Mouse (Mus musculus) myocyte (in vitro differentiated cells): Measurements from ENCODE around the gene Rarres2. TPM values are rescaled to one million over a fixed set of nuclear protein-coding genes. Genes with fewer than 3 reads are reported as not detected.

Experiments used
- H3K27me3 ChIP-seq: one replicate; pipeline ENCODE4 v1.6.1; 2011; ENCODE audit not compliant: control insufficient read depth, insufficient read depth, insufficient read length
- H3K36me3 ChIP-seq: one replicate; pipeline ENCODE4 v1.6.1; 2011; ENCODE audit not compliant: control insufficient read depth, insufficient read depth
- H3K4me2 ChIP-seq: one replicate; pipeline ENCODE4 v1.6.1; 2011; ENCODE audit warnings: low read depth, control low read depth
- H3K4me3 ChIP-seq: one replicate; pipeline ENCODE4 v1.5.1; 2011; ENCODE audit warnings: mild to moderate bottlenecking, control low read depth, moderate library complexity
- H3K79me2 ChIP-seq: one replicate; pipeline ENCODE4 v1.6.1; 2011; ENCODE audit not compliant: control insufficient read depth, insufficient read depth
- H3ac ChIP-seq: one replicate; pipeline ENCODE4 v1.6.1; 2011; ENCODE audit not compliant: control insufficient read depth, insufficient read length
- CEBPB ChIP-seq: IDR thresholded peaks from 2 replicates; pipeline ENCODE4 v1.6.1; 2011; ENCODE audit warnings: mild to moderate bottlenecking, moderate library complexity; ENCODE audit not compliant: poor library complexity, insufficient read depth, severe bottlenecking
- E2F4 ChIP-seq: IDR thresholded peaks from one replicate; pipeline ENCODE4 v1.6.1; 2011; ENCODE audit warnings: mild to moderate bottlenecking, control low read depth, moderate library complexity; ENCODE audit not compliant: insufficient read depth
- MAX ChIP-seq: IDR thresholded peaks from one replicate; pipeline ENCODE4 v1.6.1; 2011; ENCODE audit warnings: low read depth, mild to moderate bottlenecking, control low read depth
- MYOD1 ChIP-seq, 3 experiments: IDR thresholded peaks; one replicate each; pipeline ENCODE4 v1.6.1; 2011; ENCODE audit warnings: control low read depth in 2 of 3, low read depth in 2 of 3, mild to moderate bottlenecking in 2 of 3, moderate library complexity in 1 of 3; ENCODE audit not compliant: insufficient read length in 2 of 3, control insufficient read depth in 1 of 3
- MYOG ChIP-seq, 3 experiments: IDR thresholded peaks; one replicate each; pipeline ENCODE4 v1.6.1; 2011; ENCODE audit warnings: control low read depth in 2 of 3, low read depth in 2 of 3, mild to moderate bottlenecking in 2 of 3; ENCODE audit not compliant: insufficient read length in 2 of 3, control insufficient read depth in 1 of 3, insufficient read depth in 1 of 3
- POLR2A ChIP-seq: IDR thresholded peaks from one replicate; pipeline ENCODE4 v1.6.1; 2011; ENCODE audit warnings: low read depth, mild to moderate bottlenecking, control low read depth, moderate library complexity; ENCODE audit not compliant: insufficient read length
- POLR2AphosphoS2 ChIP-seq: IDR thresholded peaks from one replicate; pipeline ENCODE4 v1.6.1; 2011; ENCODE audit warnings: low read depth, control low read depth; ENCODE audit not compliant: insufficient read length
- REST ChIP-seq: IDR thresholded peaks from one replicate; pipeline ENCODE4 v1.6.1; 2011; ENCODE audit warnings: mild to moderate bottlenecking, control low read depth, moderate library complexity; ENCODE audit not compliant: insufficient read depth, insufficient read length
- SRF ChIP-seq: IDR thresholded peaks from one replicate; pipeline ENCODE4 v1.6.1; 2011; ENCODE audit warnings: low read depth; ENCODE audit not compliant: control insufficient read depth, insufficient read length
- TCF12 ChIP-seq: IDR thresholded peaks from one replicate; pipeline ENCODE4 v1.6.1; 2011; ENCODE audit warnings: mild to moderate bottlenecking, control low read depth; ENCODE audit not compliant: poor library complexity, insufficient read depth, severe bottlenecking
- TCF3 ChIP-seq: IDR thresholded peaks from one replicate; pipeline ENCODE4 v1.6.1; 2011; ENCODE audit warnings: low read depth, control low read depth; ENCODE audit not compliant: insufficient read length
- USF1 ChIP-seq: IDR thresholded peaks from one replicate; pipeline ENCODE4 v1.6.1; 2011; ENCODE audit warnings: low read depth, mild to moderate bottlenecking, control low read depth, moderate library complexity
- polyA plus RNA-seq: library from polyadenylated mRNA; unstranded; fragments of >200 nt; fragmentation: generic; extraction: Trizol; gene quantifications from one replicate; pipeline ENCODE4 v1.2.1, GENCODE M21; 2012; ENCODE audit warnings: missing spikeins

The Rarres2 gene
- polyA plus RNA-seq, 1 experiment: 0.17 TPM

GRCm38 (mm10) chr6:48596545-48597232 is 24.1 kb upstream of the Rarres2 start:
- peaks cover 9% of the 10 kb centered on the region for H3K36me3 ChIP-seq

GRCm38 (mm10) chr6:48595278-48595677 is 22.7 kb upstream of the Rarres2 start:
- H3K79me2 ChIP-seq: peaks cover 21% of the 10 kb centered on the region
- no peak for TF ChIP-seq USF1
- peak in 1 of 3 experiments; percentile 29 for TF ChIP-seq MYOD1 (IDR thresholded peaks at IDR 0.05; ENCODE audit: control insufficient read depth in 1 of 3, insufficient read length in 2 of 3, low read depth in 2 of 3)
- H3ac ChIP-seq: no peak overlapping the region
- H3K27me3 ChIP-seq: no peaks in the 10 kb centered on the region
- H3K36me3 ChIP-seq: peaks cover 9% of the 10 kb centered on the region
- peak overlapping the region; percentile 61 for H3K4me3 ChIP-seq
- H3K4me2 ChIP-seq: peak overlapping the region; percentile 81

More at GRCm38 (mm10) chr6:48596545-48597232, 24.1 kb upstream of the Rarres2 start:
- Histone ChIP-seq H3K4me2 (no peak overlapping the region), H3K4me3 (no peak overlapping the region), H3ac (no peak overlapping the region), H3K79me2 (peaks cover 21% of the 10 kb centered on the region), H3K27me3 (no peaks in the 10 kb centered on the region)
- TF ChIP-seq POLR2AphosphoS2 (no peak), MAX (no peak), TCF3 (no peak), USF1 (no peak), MYOD1 (IDR thresholded peaks at IDR 0.05; ENCODE audit: control insufficient read depth in 1 of 3, insufficient read length in 2 of 3, low read depth in 2 of 3) (no peak), REST (no peak), SRF (no peak), TCF12 (no peak), E2F4 (no peak), CEBPB (no peak), POLR2A (no peak), MYOG (IDR thresholded peaks at IDR 0.05; ENCODE audit: control insufficient read depth in 1 of 3, insufficient read depth in 1 of 3, insufficient read length in 2 of 3, low read depth in 2 of 3) (no peak)

- peaks cover 9% of the 10 kb centered on the region for H3K36me3 ChIP-seq
- peak overlapping the region; percentile 69 for H3ac ChIP-seq
- TF ChIP-seq CEBPB (no peak), MYOD1 (IDR thresholded peaks at IDR 0.05; ENCODE audit: control insufficient read depth in 1 of 3, insufficient read length in 2 of 3, low read depth in 2 of 3) (peak in 2 of 3 experiments; percentile 16 to 58), TCF3 (no peak), MYOG (IDR thresholded peaks at IDR 0.05; ENCODE audit: control insufficient read depth in 1 of 3, insufficient read depth in 1 of 3, insufficient read length in 2 of 3, low read depth in 2 of 3) (peak in 2 of 3 experiments; percentile 35 to 38), POLR2AphosphoS2 (no peak), USF1 (no peak)
- peak overlapping the region; percentile 61 for H3K4me3 ChIP-seq
- H3K27me3 ChIP-seq: no peaks in the 10 kb centered on the region
- H3K4me2 ChIP-seq: peak overlapping the region; percentile 81
- H3K79me2 ChIP-seq: peaks cover 21% of the 10 kb centered on the region
These were observed 21.6 kb upstream of the Rarres2 start for GRCm38 (mm10) chr6:48594043-48594738.

- Histone ChIP-seq H3K4me2 (peak within 1 kb of the TSS; percentile 81), H3K27me3 (no peaks in the 10 kb centered on the region), H3K79me2 (peaks cover 18% of the 10 kb centered on the region), H3ac (peak within 1 kb of the TSS; percentile 69), H3K4me3 (peak within 1 kb of the TSS; percentile 61), H3K36me3 (peaks cover 9% of the 10 kb centered on the region)
- TF ChIP-seq TCF3: peak; percentile 64
- peak; percentile 26 to 96 (median 94) for TF ChIP-seq MYOG (IDR thresholded peaks at IDR 0.05; ENCODE audit: control insufficient read depth in 1 of 3, insufficient read depth in 1 of 3, insufficient read length in 2 of 3, low read depth in 2 of 3)
- TF ChIP-seq MYOD1 (IDR thresholded peaks at IDR 0.05; ENCODE audit: control insufficient read depth in 1 of 3, insufficient read length in 2 of 3, low read depth in 2 of 3): peak in 2 of 3 experiments; percentile 96 to 97
- no peak for TF ChIP-seq SRF
- peak; percentile 71 for TF ChIP-seq USF1
- TF ChIP-seq POLR2AphosphoS2: peak; percentile 57
- peak; percentile 79 for TF ChIP-seq POLR2A
- TF ChIP-seq TCF12: peak; percentile 52
- TF ChIP-seq MAX: no peak
These were observed 20.8 kb upstream of the Rarres2 start, which contains the start of the genes Repin1 and Gm44965 for GRCm38 (mm10) chr6:48593158-48594042. TSS of gene Repin1 (plus strand) at chr6:48593883. TSS of gene Gm44965 (plus strand) at chr6:48593941.
